Mouse (Mus musculus) liver, embryonic 14.5 days (tissue): ENCODE data around the gene Stpg2. TPM values are rescaled to one million over a fixed set of nuclear protein-coding genes. Genes with fewer than 3 reads are reported as not detected.

Experiments
- ATAC-seq: fragments of 200-750 bp; cut with Nextera tagmentation; 2 replicates; pipeline ENCODE4 v1.8.0; 2017; ENCODE audit warnings: moderate number of reproducible peaks, mild to moderate bottlenecking, moderate library complexity; ENCODE audit not compliant: insufficient read depth
- DNase-seq, 3 experiments: peaks; one replicate each; pipeline ENCODE4 v3.0.0-alpha.2; 2012 to 2013; ENCODE audit warnings: low read depth in 3 of 3, low spot score in 3 of 3
- H3K27ac ChIP-seq: fragments of 300-500 bp; sonication (generic); 2 replicates; pipeline ENCODE4 v1.5.1; 2014; ENCODE audit warnings: moderate library complexity, mild to moderate bottlenecking, control low read depth, inconsistent platforms
- H3K27me3 ChIP-seq: fragments of 300-500 bp; sonication (generic); 2 replicates; pipeline ENCODE4 v1.6.1; 2014; ENCODE audit warnings: mild to moderate bottlenecking, low read length, moderate library complexity; ENCODE audit not compliant: control insufficient read depth, insufficient read depth
- H3K36me3 ChIP-seq: fragments of 300-500 bp; sonication (generic); replicated peaks from 2 replicates; pipeline ENCODE4 v1.6.1; 2014; ENCODE audit warnings: low read depth; ENCODE audit not compliant: control insufficient read depth, insufficient read depth
- H3K4me1 ChIP-seq, 2 experiments: fragments of 200-500 bp in 1 of 2; fragments of 300-500 bp in 1 of 2; sonication (generic) in 1 of 2; replicated peaks; 2 replicates each; pipeline ENCODE4 v1.6.1; 2012 to 2014; ENCODE audit warnings: antibody characterized with exemption in 1 of 2, inconsistent platforms in 1 of 2, low read length in 1 of 2; ENCODE audit not compliant: control insufficient read depth in 2 of 2, insufficient read depth in 2 of 2
- H3K4me2 ChIP-seq: fragments of 300-500 bp; sonication (generic); 2 replicates; pipeline ENCODE4 v1.6.1; 2014; ENCODE audit warnings: low read depth, mild to moderate bottlenecking, control low read depth, moderate library complexity
- H3K4me3 ChIP-seq, 2 experiments: fragments of 200-500 bp in 1 of 2; fragments of 300-500 bp in 1 of 2; sonication (generic) in 1 of 2; 2 replicates each; pipeline ENCODE4 v1.5.1; 2012 to 2014; ENCODE audit warnings: low read depth in 2 of 2, low read length in 2 of 2, mild to moderate bottlenecking in 2 of 2, control low read depth in 1 of 2, inconsistent platforms in 1 of 2, moderate library complexity in 1 of 2; ENCODE audit not compliant: insufficient read depth in 1 of 2
- H3K9ac ChIP-seq: fragments of 300-500 bp; sonication (generic); replicated peaks from 2 replicates; pipeline ENCODE4 v1.6.1; 2014; ENCODE audit warnings: mild to moderate bottlenecking, control low read depth, moderate library complexity
- H3K9me3 ChIP-seq: fragments of 300-500 bp; sonication (generic); 2 replicates; pipeline ENCODE4 v1.6.1; 2016; ENCODE audit warnings: low read length, mixed read lengths; ENCODE audit not compliant: control insufficient read depth
- CTCF ChIP-seq: IDR thresholded peaks from 2 replicates; pipeline ENCODE4 v1.5.1; 2016; ENCODE audit warnings: antibody characterized with exemption, low read depth, control low read depth
- EP300 ChIP-seq: IDR thresholded peaks from 2 replicates; pipeline ENCODE4 v1.6.1; 2016; ENCODE audit warnings: antibody characterized with exemption, low read depth
- WGBS: fragments of 180-500 bp; shearing (Covaris S2); extraction: QIAGEN DNeasy Blood & Tissue Kit; methylation state at CpG from one replicate; pipeline ENCODE4 v1.1.7; 2014; ENCODE audit not compliant: insufficient replicate concordance; 5-methylcytosine and 5-hydroxymethylcytosine counted together
- polyA plus RNA-seq, 2 experiments: library from polyadenylated mRNA; depleted of rRNA in 1 of 2; stranded (reverse) in 1 of 2; unstranded in 1 of 2; fragments of >200 nt; fragmentation: Nextera tagmentation in 1 of 2; extraction: Ambion mirVana in 1 of 2; gene quantifications; 2 replicates each; pipeline versions ENCODE4 v1.2.1 to v1.2.3; 2012 to 2014

The Stpg2 gene
- polyA plus RNA-seq, 2 experiments = not detected

DNA sequence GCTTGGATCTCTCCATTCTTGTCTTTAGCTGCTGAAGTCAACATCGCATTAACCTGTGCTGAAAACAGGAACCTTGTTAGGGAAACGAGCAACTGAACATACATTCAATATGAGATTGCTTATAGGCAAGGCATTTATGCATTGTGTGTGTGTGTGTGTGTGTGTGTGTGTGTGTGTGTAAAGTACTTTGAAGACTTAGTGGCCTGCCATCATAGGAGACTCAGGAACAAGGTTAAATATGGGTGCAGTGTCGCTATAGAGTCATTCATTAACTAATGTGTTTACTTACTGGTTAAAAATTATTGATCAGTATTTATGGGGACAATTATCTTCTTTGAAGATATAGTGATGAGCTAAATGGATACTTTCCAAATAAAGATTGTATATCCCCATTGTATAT is 199.2 kb downstream of the Stpg2 start:
- Histone ChIP-seq H3K36me3 (no peaks in the 10 kb centered on the region), H3K27ac (no peak overlapping the region), H3K4me3 (no peak overlapping the region), H3K9ac (no peak overlapping the region), H3K27me3 (no peaks in the 10 kb centered on the region), H3K9me3 (no peaks in the 10 kb centered on the region), H3K4me1 (no peaks in the 10 kb centered on the region), H3K4me2 (no peak overlapping the region)
- 61% methylated on average over 3 of the region's 3 CpGs for WGBS
- no peak for DNase-seq
- TF ChIP-seq EP300 (no peak), CTCF (no peak)
- no peak for ATAC-seq

DNA sequence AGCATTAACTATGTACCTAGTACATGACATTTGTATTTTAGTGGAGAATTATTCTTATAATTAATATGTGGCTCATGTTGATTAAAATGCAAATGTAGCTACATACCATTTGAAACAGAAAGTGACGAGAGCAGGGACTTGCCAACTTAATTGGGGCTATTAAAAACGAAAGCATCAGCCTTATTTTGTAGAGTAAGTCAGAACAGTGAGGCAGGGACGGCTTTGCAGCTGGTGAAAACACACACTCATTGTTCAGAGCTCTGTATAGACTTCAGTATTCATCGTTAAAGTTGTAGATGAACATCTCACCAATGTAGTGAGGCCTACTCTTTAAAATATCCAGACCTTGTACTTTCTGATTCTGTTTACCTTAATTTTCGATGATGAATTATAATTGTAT is 213.6 kb downstream of the Stpg2 start:
- Histone ChIP-seq H3K4me2 (no peak overlapping the region), H3K9ac (no peak overlapping the region), H3K36me3 (no peaks in the 10 kb centered on the region), H3K9me3 (no peaks in the 10 kb centered on the region; the same call in 1 of the 2 replicates), H3K27ac (no peak overlapping the region), H3K4me3 (no peak overlapping the region), H3K4me1 (no peaks in the 10 kb centered on the region), H3K27me3 (no peaks in the 10 kb centered on the region)
- 44% methylated on average over 5 of the region's 5 CpGs for WGBS
- DNase-seq (no peak), ATAC-seq (no peak)
- TF ChIP-seq EP300 = no peak
- TF ChIP-seq CTCF = no peak

- Histone ChIP-seq H3K36me3 (no peaks in the 10 kb centered on the region), H3K9ac (no peak overlapping the region), H3K27ac (no peak overlapping the region), H3K4me2 (no peak overlapping the region), H3K27me3 (no peaks in the 10 kb centered on the region), H3K4me3 (no peak overlapping the region), H3K4me1 (no peaks in the 10 kb centered on the region), H3K9me3 (no peaks in the 10 kb centered on the region)
- ATAC-seq (no peak), DNase-seq (no peak)
- TF ChIP-seq CTCF (no peak), EP300 (no peak)
- WGBS = 59% methylated on average over 7 of the region's 7 CpGs
Observed at GRCm38 (mm10) chr3:139442170-139442569, 236.7 kb downstream of the Stpg2 start.

GRCm38 (mm10) chr3:139495939-139496338 is 290.4 kb downstream of the Stpg2 start:
- Histone ChIP-seq H3K4me3 (no peak overlapping the region), H3K27me3 (no peaks in the 10 kb centered on the region), H3K4me1 (no peaks in the 10 kb centered on the region), H3K9ac (no peak overlapping the region), H3K36me3 (no peaks in the 10 kb centered on the region), H3K27ac (no peak overlapping the region), H3K4me2 (no peak overlapping the region), H3K9me3 (no peaks in the 10 kb centered on the region)
- 50% methylated on average over 3 of the region's 3 CpGs for WGBS
- TF ChIP-seq CTCF (no peak), EP300 (no peak)
- DNase-seq = no peak
- ATAC-seq = no peak

GRCm38 (mm10) chr3:139502216-139502615 is 296.7 kb downstream of the Stpg2 start:
- H3K36me3 ChIP-seq = no peaks in the 10 kb centered on the region
- 62% methylated on average over 5 of the region's 5 CpGs for WGBS
- DNase-seq = no peak

More at GRCm38 (mm10) chr3:139502216-139502615, 296.7 kb downstream of the Stpg2 start:
- Histone ChIP-seq H3K4me3 (no peak overlapping the region), H3K9ac (no peak overlapping the region), H3K9me3 (no peaks in the 10 kb centered on the region), H3K4me1 (no peaks in the 10 kb centered on the region), H3K27me3 (no peaks in the 10 kb centered on the region), H3K27ac (no peak overlapping the region), H3K4me2 (no peak overlapping the region)
- TF ChIP-seq EP300 (no peak), CTCF (no peak)
- no peak for ATAC-seq
